Mouse (Mus musculus) bone marrow macrophage, adult 2 months (primary cell): Measurements from ENCODE around the gene Trim7.

Source experiments
- CTCF ChIP-seq: IDR thresholded peaks from 2 replicates; pipeline ENCODE4 v1.5.1; 2012; ENCODE audit warnings: low read depth, mild to moderate bottlenecking, low read length, moderate library complexity
- POLR2A ChIP-seq: IDR thresholded peaks from 2 replicates; pipeline ENCODE4 v1.6.1; 2012; ENCODE audit warnings: mild to moderate bottlenecking, low read depth, low read length, borderline replicate concordance

- TF ChIP-seq CTCF (no peak), POLR2A (no peak)
Observed at GRCm38 (mm10) chr11:48798308-48798707, 27.6 kb upstream of the Trim7 start.
